Mouse (Mus musculus): ENCODE results near the gene Msmp.

DNA sequence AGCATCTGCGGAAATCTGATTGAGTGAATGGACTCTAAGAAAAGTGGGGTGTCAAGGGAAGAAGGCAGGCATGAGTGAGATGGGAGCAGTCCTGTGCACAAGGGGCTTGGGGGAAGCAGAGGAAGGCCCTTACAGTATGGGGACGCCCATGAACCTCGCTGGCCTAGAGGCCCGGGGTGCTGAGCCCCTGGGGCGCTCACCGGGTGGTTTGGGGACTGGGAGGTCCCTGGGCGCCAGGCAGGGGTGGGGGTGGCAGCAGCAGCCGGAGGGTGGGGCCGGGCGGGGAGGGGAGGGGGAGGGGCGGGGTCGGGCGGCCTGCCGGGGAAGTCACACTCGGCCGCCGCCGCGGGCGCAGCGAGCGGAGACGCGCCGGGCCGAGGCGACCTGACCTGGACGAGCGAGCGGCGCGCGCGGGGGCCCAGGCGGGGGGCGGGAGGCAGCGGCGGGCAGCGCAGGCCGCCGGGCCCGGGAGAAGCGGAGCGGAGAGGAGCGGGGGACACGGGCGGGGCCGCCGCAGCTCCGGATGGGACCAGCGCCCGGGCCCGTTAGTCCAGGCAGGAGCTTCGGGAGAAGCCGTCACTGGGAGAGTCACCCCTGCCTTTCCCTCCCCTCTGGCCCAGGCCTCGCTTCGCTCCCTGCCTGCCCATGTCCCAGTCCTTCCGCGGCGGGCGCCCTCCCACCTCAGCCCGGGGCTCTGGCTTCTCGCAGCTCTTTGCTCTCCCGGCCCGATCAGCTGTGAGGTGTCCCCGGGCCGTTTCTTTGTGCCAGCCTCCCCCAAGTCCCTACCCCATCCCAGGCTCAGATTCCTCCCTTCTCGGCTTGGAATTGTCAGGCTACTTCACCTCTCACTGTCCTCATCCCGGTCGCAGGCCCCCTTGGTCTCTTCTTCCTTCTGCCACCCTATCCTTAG, 47.0 kb upstream of the Msmp start, which contains the start of gene Npr2:
- TF ChIP-seq CTCF (IDR thresholded peaks at IDR 0.05; ENCODE audit: low read depth, low read length), result no peak
- no peak for TF ChIP-seq POLR2A (IDR thresholded peaks at IDR 0.05; ENCODE audit: borderline replicate concordance, low read depth, low read length)
